Mouse (Mus musculus) monocyte, adult 5-6 weeks (primary cell): ENCODE measurements around the gene Dab2. TPM values are rescaled to one million over a fixed set of nuclear protein-coding genes. Genes with fewer than 3 reads are reported as not detected.

ENCODE experiments used
- ATAC-seq: fragments of 153-309, 156-312 bp; replicated peaks from 2 replicates; pipeline ENCODE4 v1.8.0; 2017; ENCODE audit warnings: mild to moderate bottlenecking; ENCODE audit not compliant: low TSS enrichment, insufficient number of reproducible peaks, severe bottlenecking, poor library complexity, low FRiP score
- total RNA-seq: library from RNA; stranded (forward); fragments of 200-1000, 200-491, 200-594 nt; gene quantifications from 3 replicates; pipeline ENCODE4 v1.2.3, GENCODE M21; 2017

The Dab2 gene
- total RNA-seq, 1 experiment from 2014 or later, result 0.29 TPM

GRCm38 (mm10) chr15:6386961-6387728 is 87.6 kb downstream of the Dab2 start:
- ATAC-seq, result no peak

GRCm38 (mm10) chr15:6387729-6388070 is 88.1 kb downstream of the Dab2 start:
- ATAC-seq, result no peak

GRCm38 (mm10) chr15:6388146-6388545 is 88.6 kb downstream of the Dab2 start:
- ATAC-seq, result no peak

- ATAC-seq, result no peak
Observed at GRCm38 (mm10) chr15:6388631-6389030, 89.0 kb downstream of the Dab2 start.

- ATAC-seq, result no peak
Observed at GRCm38 (mm10) chr15:6390106-6390505, 90.5 kb downstream of the Dab2 start.

GRCm38 (mm10) chr15:6390657-6391056 is 91.1 kb downstream of the Dab2 start:
- ATAC-seq, result no peak

- ATAC-seq, result no peak
Observed at GRCm38 (mm10) chr15:6391886-6392285, 92.3 kb downstream of the Dab2 start.

GRCm38 (mm10) chr15:6393624-6394023 is 94.0 kb downstream of the Dab2 start:
- ATAC-seq, result no peak

GRCm38 (mm10) chr15:6398211-6398610 is 98.6 kb downstream of the Dab2 start:
- ATAC-seq, result no peak

GRCm38 (mm10) chr15:6398881-6399280 is 99.3 kb downstream of the Dab2 start:
- ATAC-seq, result no peak

- no peak for ATAC-seq
Observed at GRCm38 (mm10) chr15:6400115-6400514, 100.5 kb downstream of the Dab2 start.

- ATAC-seq, result no peak
Observed at GRCm38 (mm10) chr15:6402433-6402832, 102.8 kb downstream of the Dab2 start.

- ATAC-seq, result no peak
Observed at GRCm38 (mm10) chr15:6404172-6404571, 104.6 kb downstream of the Dab2 start.

- ATAC-seq, result no peak
Observed at GRCm38 (mm10) chr15:6406771-6407170, 107.2 kb downstream of the Dab2 start.

- ATAC-seq, result no peak
Observed at GRCm38 (mm10) chr15:6409031-6409430, 109.4 kb downstream of the Dab2 start.

- ATAC-seq, result no peak
Observed at GRCm38 (mm10) chr15:6410161-6410560, 110.6 kb downstream of the Dab2 start.

GRCm38 (mm10) chr15:6411334-6411733 is 111.7 kb downstream of the Dab2 start:
- no peak for ATAC-seq

GRCm38 (mm10) chr15:6415317-6415716 is 115.7 kb downstream of the Dab2 start:
- no peak for ATAC-seq

- ATAC-seq, result no peak
Observed at GRCm38 (mm10) chr15:6431777-6432176, 132.2 kb downstream of the Dab2 start.

- ATAC-seq, result no peak
Observed at GRCm38 (mm10) chr15:6432411-6432810, 132.8 kb downstream of the Dab2 start.

- ATAC-seq, result no peak
Observed at GRCm38 (mm10) chr15:6435281-6435680, 135.7 kb downstream of the Dab2 start.
